Mouse (Mus musculus): ENCODE data around the gene Upf3b.

DNA sequence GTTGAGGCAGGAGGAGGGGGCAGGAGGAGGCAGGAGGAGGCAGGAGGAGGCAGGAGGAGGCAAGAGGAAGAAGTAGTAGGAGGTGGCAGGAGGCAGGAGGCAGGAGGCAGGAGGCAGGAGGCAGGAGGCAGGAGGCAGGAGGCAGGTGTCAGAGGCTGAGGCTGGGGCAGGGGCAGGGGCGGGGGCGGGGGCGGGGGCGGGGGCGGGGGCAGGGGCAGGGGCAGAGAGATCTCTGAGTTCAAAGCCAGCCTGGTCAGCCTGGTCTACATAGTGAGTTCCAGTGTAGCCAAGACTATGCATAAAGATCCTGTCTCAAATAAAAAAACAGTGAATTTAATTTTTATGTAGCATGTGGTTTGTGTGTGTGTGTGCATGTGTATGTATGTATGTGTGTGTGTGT is 7.0 kb upstream of the Upf3b start:
- TF ChIP-seq CTCF (IDR thresholded peaks at IDR 0.05; ENCODE audit: borderline replicate concordance, extremely low read depth, insufficient read depth, insufficient read length) (no peak), POLR2A (IDR thresholded peaks at IDR 0.05; ENCODE audit: borderline replicate concordance, extremely low read depth, insufficient read depth, insufficient read length, poor library complexity, severe bottlenecking) (no peak)
